Mouse (Mus musculus): ENCODE measurements at regions not wholly inside any gene's neighbourhood (a gene's known extent, or its start where the extent isn't known, plus 50 kb on each side); places are given as distances from the start of the nearest gene placed in this dataset.

- TF ChIP-seq POLR2A (IDR thresholded peaks at IDR 0.05; ENCODE audit: insufficient read length, low read depth) (no peak), MAX (IDR thresholded peaks at IDR 0.05; ENCODE audit: low read depth) (no peak), REST (IDR thresholded peaks at IDR 0.05; ENCODE audit: insufficient read depth, insufficient read length) (no peak), TCF12 (IDR thresholded peaks at IDR 0.05; ENCODE audit: insufficient read depth, poor library complexity, severe bottlenecking) (no peak), USF1 (IDR thresholded peaks at IDR 0.05; ENCODE audit: low read depth) (no peak), POLR2AphosphoS2 (IDR thresholded peaks at IDR 0.05; ENCODE audit: insufficient read length, low read depth) (no peak), MYOD1 (IDR thresholded peaks at IDR 0.05; ENCODE audit: control insufficient read depth in 1 of 3, insufficient read length in 2 of 3, low read depth in 2 of 3) (no peak), TCF3 (IDR thresholded peaks at IDR 0.05; ENCODE audit: insufficient read length, low read depth) (no peak), E2F4 (IDR thresholded peaks at IDR 0.05; ENCODE audit: insufficient read depth) (no peak)
Observed at GRCm38 (mm10) chr3:22006651-22007050, 69.8 kb upstream of the Tbl1xr1 start.
